Mouse (Mus musculus): ENCODE measurements at regions not wholly inside any gene's neighbourhood (a gene's known extent, or its start where the extent isn't known, plus 50 kb on each side); places are given as distances from the start of the nearest gene placed in this dataset.

DNA sequence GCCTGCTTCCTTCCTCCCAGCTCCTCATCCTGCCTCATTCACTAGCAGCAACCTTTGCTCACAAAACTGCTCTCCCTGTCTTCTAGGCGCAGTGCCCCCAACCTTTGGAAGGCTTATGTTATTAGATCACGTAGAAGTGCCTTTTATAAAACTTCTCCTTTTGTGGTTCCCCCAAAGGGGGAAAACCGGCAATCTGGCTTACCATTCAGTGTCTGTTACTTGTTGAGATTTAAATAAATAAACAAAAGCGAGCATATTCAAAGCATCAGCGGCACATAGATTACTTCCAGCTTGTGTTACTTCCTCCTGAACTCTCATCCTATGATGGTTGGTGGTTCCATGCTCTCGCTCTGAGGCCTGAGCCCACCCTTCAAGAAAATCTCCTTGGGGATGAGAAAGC lies 312.5 kb downstream of the Pten start:
- in situ Hi-C loops (cut with MboI; ENCODE audit: low pct_unique_long_range_greater_than_20kb in 1 of 2, low sequenced_read_pairs in 2 of 2, unreplicated experiment in 1 of 2) = no loop called here

DNA sequence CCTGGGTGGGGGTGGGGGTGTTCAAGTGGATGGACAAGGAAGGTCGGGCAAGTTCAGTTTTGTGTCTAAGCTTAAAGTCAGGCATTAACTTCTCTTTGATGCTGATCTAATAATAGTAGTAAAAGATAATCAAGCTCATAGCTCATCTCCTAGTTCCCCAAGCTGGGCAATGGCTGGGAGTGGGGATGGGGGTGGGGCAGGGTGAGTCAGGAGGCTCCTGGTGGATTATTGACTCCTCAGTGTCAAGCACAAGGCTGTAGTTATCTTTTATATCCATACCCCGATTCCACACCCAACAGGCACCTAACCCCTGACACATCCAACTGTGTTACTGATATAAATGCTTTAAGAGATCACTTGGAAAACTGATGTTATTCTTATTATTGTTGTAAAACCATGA lies 315.0 kb downstream of the Pten start:
- in situ Hi-C loops (cut with MboI; ENCODE audit: low pct_unique_long_range_greater_than_20kb in 1 of 2, low sequenced_read_pairs in 2 of 2, unreplicated experiment in 1 of 2) = no loop called here

DNA sequence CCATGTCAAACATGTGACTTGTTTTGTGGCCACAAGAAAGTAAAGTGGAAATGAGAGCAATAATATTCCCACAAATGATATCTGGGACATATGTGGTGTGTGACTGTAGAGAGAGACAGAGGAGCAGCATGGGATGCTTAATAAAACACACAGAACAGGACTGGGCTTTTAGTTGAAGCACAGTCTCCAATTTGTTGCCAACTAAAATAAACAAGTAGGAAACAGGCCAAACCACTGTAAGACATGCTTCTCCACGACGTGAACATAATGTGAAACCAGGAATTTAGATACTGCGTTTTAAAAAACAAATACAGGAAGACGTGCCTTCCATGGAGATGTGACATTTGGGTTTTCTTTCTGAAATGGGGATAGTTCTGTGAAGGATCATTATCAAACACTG lies 317.2 kb downstream of the Rnls start:
- in situ Hi-C loops (cut with MboI; ENCODE audit: low pct_unique_long_range_greater_than_20kb in 1 of 2, low sequenced_read_pairs in 2 of 2, unreplicated experiment in 1 of 2) = no loop called here

DNA sequence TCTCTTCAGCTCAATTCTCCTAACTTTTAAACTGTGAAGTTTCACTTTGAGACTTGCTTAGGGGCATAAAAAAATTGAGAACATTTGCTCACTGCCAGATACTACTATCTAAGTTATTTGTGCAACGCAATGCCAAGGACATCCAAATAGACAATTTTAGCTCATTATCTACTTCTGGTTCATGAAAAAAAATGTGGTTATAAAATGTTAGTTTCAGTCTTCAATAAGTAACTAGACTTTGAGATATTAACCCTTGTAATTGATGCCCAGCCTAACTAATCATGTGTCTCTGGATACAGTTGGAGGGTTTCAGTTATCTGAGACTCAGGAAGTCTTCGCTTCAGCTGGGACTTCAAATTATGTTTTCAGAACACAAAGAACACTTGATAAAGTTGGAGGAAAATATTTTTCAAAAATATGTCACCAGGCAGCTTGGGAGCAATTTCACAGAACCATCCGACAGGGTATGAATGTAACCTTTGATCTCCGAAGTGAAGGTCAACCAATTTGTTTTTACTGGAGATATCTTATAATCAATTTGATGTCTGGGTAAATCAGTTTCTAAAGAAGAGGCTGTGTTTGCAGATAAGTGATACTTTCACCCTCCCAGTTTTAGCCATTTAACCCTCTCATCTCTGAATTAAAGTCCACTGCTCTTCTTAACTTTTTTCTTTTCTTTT lies 313.3 kb downstream of the Rnls start:
- in situ Hi-C loops (cut with MboI; ENCODE audit: low pct_unique_long_range_greater_than_20kb in 1 of 2, low sequenced_read_pairs in 2 of 2, unreplicated experiment in 1 of 2) = no loop called here

DNA sequence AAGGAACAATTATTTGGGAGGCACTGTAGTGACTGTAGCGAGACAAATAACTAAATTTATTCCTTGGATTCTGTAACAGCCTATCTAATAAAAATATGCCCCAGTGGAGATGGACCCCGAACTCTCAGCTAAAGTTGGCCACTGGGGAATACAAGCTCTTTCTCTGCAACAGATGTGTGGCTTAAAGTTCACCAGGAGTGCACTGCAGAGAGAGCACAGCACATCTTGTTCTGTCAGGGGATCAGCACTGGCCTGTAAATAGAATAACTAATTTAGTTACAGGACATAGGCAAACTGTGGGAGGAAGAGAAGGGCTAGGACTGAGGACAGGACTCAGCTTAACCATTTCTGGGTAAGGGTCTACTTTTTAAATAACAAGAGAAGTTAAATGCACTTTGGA lies 312.1 kb downstream of the Rnls start:
- in situ Hi-C loops (cut with MboI; ENCODE audit: low pct_unique_long_range_greater_than_20kb in 1 of 2, low sequenced_read_pairs in 2 of 2, unreplicated experiment in 1 of 2) = no loop called here

DNA sequence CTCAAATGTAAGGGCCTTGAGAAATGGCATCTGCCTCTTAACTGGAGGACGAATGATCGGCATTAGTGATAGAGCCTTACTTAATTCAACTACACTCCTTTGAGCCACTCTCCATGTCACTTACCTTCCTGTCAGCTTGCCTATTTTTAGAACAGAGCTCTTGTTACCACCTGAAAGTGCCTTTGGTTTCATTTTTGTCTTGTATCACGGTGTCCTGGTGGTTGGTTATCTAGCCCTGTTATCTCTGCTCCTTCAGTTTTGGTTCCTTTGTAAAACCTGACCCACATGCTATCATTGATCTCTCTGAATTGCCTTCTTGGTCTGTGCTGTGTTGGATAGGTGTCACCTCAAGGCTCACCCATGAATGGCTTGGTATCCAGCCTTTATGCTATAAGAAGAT lies 310.6 kb downstream of the Rnls start:
- in situ Hi-C loops (cut with MboI; ENCODE audit: low pct_unique_long_range_greater_than_20kb in 1 of 2, low sequenced_read_pairs in 2 of 2, unreplicated experiment in 1 of 2) = no loop called here

DNA sequence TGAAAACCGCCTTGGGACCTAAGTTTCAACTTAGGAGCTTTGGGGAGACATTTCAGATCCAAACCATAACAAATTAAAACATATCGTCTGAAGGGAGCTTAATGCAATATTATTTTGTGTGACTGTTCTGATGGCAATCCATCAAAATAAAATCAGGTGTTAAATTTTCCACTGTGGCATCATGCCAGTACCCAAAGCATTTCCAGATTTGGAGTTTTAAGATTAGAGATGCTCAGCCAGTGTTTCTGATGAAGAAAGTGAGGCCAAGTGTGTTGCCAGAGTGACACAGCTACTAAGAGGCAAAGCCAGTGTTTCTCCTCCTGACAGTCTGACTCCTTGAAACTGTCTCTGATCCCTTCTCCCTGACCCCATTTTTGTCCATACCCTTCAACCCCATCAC lies 308.7 kb downstream of the Rnls start:
- in situ Hi-C loops (cut with MboI; ENCODE audit: low pct_unique_long_range_greater_than_20kb in 1 of 2, low sequenced_read_pairs in 2 of 2, unreplicated experiment in 1 of 2) = no loop called here

DNA sequence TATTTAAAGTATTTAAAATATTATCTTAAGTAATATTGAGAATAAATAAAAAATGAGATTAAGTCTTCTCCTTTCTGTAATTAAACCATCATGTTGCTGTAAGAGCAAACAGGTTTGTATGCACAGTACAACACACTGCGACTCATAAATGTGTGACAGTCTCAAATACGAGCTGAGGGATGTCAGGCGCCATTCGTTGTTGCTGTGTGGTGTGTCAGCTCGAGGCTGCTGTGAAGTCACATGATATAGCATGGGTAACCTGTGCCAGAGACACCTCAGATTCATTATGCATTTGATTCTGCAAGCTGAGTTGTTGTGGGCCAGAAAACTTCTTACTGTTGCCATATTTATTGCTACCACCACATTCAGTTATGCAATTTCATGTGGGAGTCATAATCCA lies 307.4 kb downstream of the Rnls start:
- in situ Hi-C loops (cut with MboI; ENCODE audit: low pct_unique_long_range_greater_than_20kb in 1 of 2, low sequenced_read_pairs in 2 of 2, unreplicated experiment in 1 of 2) = no loop called here
